Mouse (Mus musculus) liver, embryonic 14.5 days (tissue): ENCODE data around the gene Trmt10a. TPM values are rescaled to one million over a fixed set of nuclear protein-coding genes. Genes with fewer than 3 reads are reported as not detected.
"Not testable (repeated sequence)": the region's sequence is repeated elsewhere in the genome, so short reads cannot be mapped to it uniquely, and the experiment has no call there.

Source experiments
- ATAC-seq: fragments of 200-750 bp; cut with Nextera tagmentation; 2 replicates; pipeline ENCODE4 v1.8.0; 2017; ENCODE audit warnings: moderate number of reproducible peaks, mild to moderate bottlenecking, moderate library complexity; ENCODE audit not compliant: insufficient read depth
- DNase-seq, 3 experiments: peaks; one replicate each; pipeline ENCODE4 v3.0.0-alpha.2; 2012 to 2013; ENCODE audit warnings: low read depth in 3 of 3, low spot score in 3 of 3
- H3K27ac ChIP-seq: fragments of 300-500 bp; sonication (generic); 2 replicates; pipeline ENCODE4 v1.5.1; 2014; ENCODE audit warnings: moderate library complexity, mild to moderate bottlenecking, control low read depth, inconsistent platforms
- H3K27me3 ChIP-seq: fragments of 300-500 bp; sonication (generic); 2 replicates; pipeline ENCODE4 v1.6.1; 2014; ENCODE audit warnings: mild to moderate bottlenecking, low read length, moderate library complexity; ENCODE audit not compliant: control insufficient read depth, insufficient read depth
- H3K36me3 ChIP-seq: fragments of 300-500 bp; sonication (generic); replicated peaks from 2 replicates; pipeline ENCODE4 v1.6.1; 2014; ENCODE audit warnings: low read depth; ENCODE audit not compliant: control insufficient read depth, insufficient read depth
- H3K4me1 ChIP-seq, 2 experiments: fragments of 200-500 bp in 1 of 2; fragments of 300-500 bp in 1 of 2; sonication (generic) in 1 of 2; replicated peaks; 2 replicates each; pipeline ENCODE4 v1.6.1; 2012 to 2014; ENCODE audit warnings: antibody characterized with exemption in 1 of 2, inconsistent platforms in 1 of 2, low read length in 1 of 2; ENCODE audit not compliant: control insufficient read depth in 2 of 2, insufficient read depth in 2 of 2
- H3K4me2 ChIP-seq: fragments of 300-500 bp; sonication (generic); 2 replicates; pipeline ENCODE4 v1.6.1; 2014; ENCODE audit warnings: low read depth, mild to moderate bottlenecking, control low read depth, moderate library complexity
- H3K4me3 ChIP-seq, 2 experiments: fragments of 200-500 bp in 1 of 2; fragments of 300-500 bp in 1 of 2; sonication (generic) in 1 of 2; 2 replicates each; pipeline ENCODE4 v1.5.1; 2012 to 2014; ENCODE audit warnings: low read depth in 2 of 2, low read length in 2 of 2, mild to moderate bottlenecking in 2 of 2, control low read depth in 1 of 2, inconsistent platforms in 1 of 2, moderate library complexity in 1 of 2; ENCODE audit not compliant: insufficient read depth in 1 of 2
- H3K9ac ChIP-seq: fragments of 300-500 bp; sonication (generic); replicated peaks from 2 replicates; pipeline ENCODE4 v1.6.1; 2014; ENCODE audit warnings: mild to moderate bottlenecking, control low read depth, moderate library complexity
- H3K9me3 ChIP-seq: fragments of 300-500 bp; sonication (generic); 2 replicates; pipeline ENCODE4 v1.6.1; 2016; ENCODE audit warnings: low read length, mixed read lengths; ENCODE audit not compliant: control insufficient read depth
- CTCF ChIP-seq: IDR thresholded peaks from 2 replicates; pipeline ENCODE4 v1.5.1; 2016; ENCODE audit warnings: antibody characterized with exemption, low read depth, control low read depth
- EP300 ChIP-seq: IDR thresholded peaks from 2 replicates; pipeline ENCODE4 v1.6.1; 2016; ENCODE audit warnings: antibody characterized with exemption, low read depth
- WGBS: fragments of 180-500 bp; shearing (Covaris S2); extraction: QIAGEN DNeasy Blood & Tissue Kit; methylation state at CpG from one replicate; pipeline ENCODE4 v1.1.7; 2014; ENCODE audit not compliant: insufficient replicate concordance; 5-methylcytosine and 5-hydroxymethylcytosine counted together
- polyA plus RNA-seq, 2 experiments: library from polyadenylated mRNA; depleted of rRNA in 1 of 2; stranded (reverse) in 1 of 2; unstranded in 1 of 2; fragments of >200 nt; fragmentation: Nextera tagmentation in 1 of 2; extraction: Ambion mirVana in 1 of 2; gene quantifications; 2 replicates each; pipeline versions ENCODE4 v1.2.1 to v1.2.3; 2012 to 2014

Gene Trmt10a
- polyA plus RNA-seq, 2 experiments = 3.3 to 5.6 TPM

GRCm38 (mm10) chr3:138133463-138133862, 9.8 kb upstream of the Trmt10a start:
- Histone ChIP-seq H3K9ac (no peak overlapping the region), H3K9me3 (no peaks in the 10 kb centered on the region), H3K4me1 (peaks cover 0 to 6% of the 10 kb centered on the region in 2 experiments; a peak in 2 of 4 replicates), H3K36me3 (no peaks in the 10 kb centered on the region), H3K4me3 (no peak overlapping the region), H3K4me2 (no peak overlapping the region), H3K27ac (no peak overlapping the region), H3K27me3 (no peaks in the 10 kb centered on the region)
- ATAC-seq (no peak), DNase-seq (no peak)
- TF ChIP-seq EP300 (no peak), CTCF (no peak)
- WGBS = 68% methylated on average over 8 of the region's 8 CpGs

- no peaks in the 10 kb centered on the region for H3K27me3 ChIP-seq
- ATAC-seq = no peak
- 54% methylated on average over 11 of the region's 11 CpGs for WGBS
- H3K9ac ChIP-seq = no peak overlapping the region
- no peak overlapping the region for H3K4me2 ChIP-seq
- H3K4me1 ChIP-seq = peaks cover 0 to 3% of the 10 kb centered on the region in 2 experiments; a peak in 2 of 4 replicates
- DNase-seq = no peak
- no peaks in the 10 kb centered on the region for H3K36me3 ChIP-seq
- H3K9me3 ChIP-seq = no peaks in the 10 kb centered on the region
- no peak overlapping the region for H3K4me3 ChIP-seq
- TF ChIP-seq EP300 (no peak), CTCF (no peak)
- no peak overlapping the region for H3K27ac ChIP-seq
Measured at GRCm38 (mm10) chr3:138133916-138134315, 9.3 kb upstream of the Trmt10a start.

- Histone ChIP-seq H3K9ac (no peak overlapping the region), H3K9me3 (no peaks in the 10 kb centered on the region), H3K4me2 (no peak overlapping the region), H3K27ac (no peak overlapping the region), H3K4me1 (no peaks in the 10 kb centered on the region), H3K4me3 (no peak overlapping the region), H3K36me3 (no peaks in the 10 kb centered on the region), H3K27me3 (no peaks in the 10 kb centered on the region)
- WGBS = 39% methylated on average over 1 of the region's 1 CpGs
- TF ChIP-seq EP300 = no peak
- no peak for TF ChIP-seq CTCF
- DNase-seq (no peak), ATAC-seq (no peak)
Measured at GRCm38 (mm10) chr3:138134528-138134927, 8.7 kb upstream of the Trmt10a start.

GRCm38 (mm10) chr3:138138146-138138545, 5.1 kb upstream of the Trmt10a start:
- H3K4me1 ChIP-seq, DNase-seq, H3K9ac ChIP-seq, H3K4me3 ChIP-seq, H3K27me3 ChIP-seq, ATAC-seq, H3K4me2 ChIP-seq, H3K9me3 ChIP-seq, H3K36me3 ChIP-seq, H3K27ac ChIP-seq: not testable (repeated sequence)
- WGBS = 87% methylated on average over 13 of the region's 13 CpGs

- no peaks in the 10 kb centered on the region for H3K27me3 ChIP-seq
- peaks cover 5% of the 10 kb centered on the region in 2 experiments for H3K4me1 ChIP-seq
- TF ChIP-seq CTCF = no peak
- no peak for TF ChIP-seq EP300
- no peak overlapping the region for H3K9ac ChIP-seq
- H3K27ac ChIP-seq = no peak overlapping the region
- H3K4me2 ChIP-seq = no peak overlapping the region
- WGBS = 63% methylated on average over 6 of the region's 6 CpGs
- H3K4me3 ChIP-seq = no peak overlapping the region
- no peaks in the 10 kb centered on the region for H3K36me3 ChIP-seq
- DNase-seq = no peak
- no peaks in the 10 kb centered on the region for H3K9me3 ChIP-seq
- no peak for ATAC-seq
Measured at GRCm38 (mm10) chr3:138139663-138140062, 3.6 kb upstream of the Trmt10a start.
